Mouse (Mus musculus) adrenal gland, postnatal 14 days (tissue): ENCODE measurements around the gene Tcf25. TPM values are rescaled to one million over a fixed set of nuclear protein-coding genes. Genes with fewer than 3 reads are reported as not detected.
A peak's percentile ranks its signal among the peaks of the same experiment; 100 is the strongest.

Experiments used
- DNase-seq: peaks from one replicate; pipeline ENCODE4 v3.0.0; 2021; ENCODE audit warnings: mixed read lengths
- total RNA-seq: library from RNA; stranded (reverse); gene quantifications from 2 replicates; pipeline ENCODE4 v1.2.3, GENCODE M21; 2021

The Tcf25 gene
- total RNA-seq, 1 experiment from 2014 or later, result 189 TPM

GRCm38 (mm10) chr8:123349073-123349472 lies 24.5 kb upstream of the Tcf25 start:
- no peak for DNase-seq

GRCm38 (mm10) chr8:123352118-123352517 lies 21.4 kb upstream of the Tcf25 start:
- no peak for DNase-seq

- peak; percentile 81 for DNase-seq
Observed at GRCm38 (mm10) chr8:123352786-123353185, 20.8 kb upstream of the Tcf25 start.

GRCm38 (mm10) chr8:123353216-123353615 lies 20.3 kb upstream of the Tcf25 start:
- DNase-seq, result no peak

- peak; percentile 81 for DNase-seq
Observed at GRCm38 (mm10) chr8:123361082-123361739, 12.3 kb upstream of the Tcf25 start.

- DNase-seq, result peak; percentile 98
Observed at GRCm38 (mm10) chr8:123374239-123374578, 656 bp downstream of the Tcf25 start.

GRCm38 (mm10) chr8:123375701-123376100 lies 2.1 kb downstream of the Tcf25 start:
- DNase-seq, result no peak

GRCm38 (mm10) chr8:123376106-123376505 lies 2.6 kb downstream of the Tcf25 start:
- no peak for DNase-seq

- DNase-seq, result no peak
Observed at GRCm38 (mm10) chr8:123381711-123382110, 8.2 kb downstream of the Tcf25 start.

GRCm38 (mm10) chr8:123382516-123382915 lies 9.0 kb downstream of the Tcf25 start:
- no peak for DNase-seq

GRCm38 (mm10) chr8:123384883-123385540 lies 11.5 kb downstream of the Tcf25 start:
- peak; percentile 71 for DNase-seq

- peak; percentile 62 for DNase-seq
Observed at GRCm38 (mm10) chr8:123387041-123387440, 13.5 kb downstream of the Tcf25 start.

- DNase-seq, result no peak
Observed at GRCm38 (mm10) chr8:123387801-123388200, 14.2 kb downstream of the Tcf25 start.

GRCm38 (mm10) chr8:123389026-123389425 lies 15.5 kb downstream of the Tcf25 start:
- DNase-seq, result no peak

- no peak for DNase-seq
Observed at GRCm38 (mm10) chr8:123398308-123398707, 24.8 kb downstream of the Tcf25 start.

- DNase-seq, result no peak
Observed at GRCm38 (mm10) chr8:123401936-123402335, 28.4 kb downstream of the Tcf25 start.

- no peak for DNase-seq
Observed at GRCm38 (mm10) chr8:123402730-123403326, 29.3 kb downstream of the Tcf25 start.

- no peak for DNase-seq
Observed at GRCm38 (mm10) chr8:123404521-123404920, 31.0 kb downstream of the Tcf25 start.

GRCm38 (mm10) chr8:123406786-123407185 lies 33.2 kb downstream of the Tcf25 start, which contains the start of gene Mc1r:
TSS of gene Mc1r (plus strand) at chr8:123407107.
- peak; percentile 83 for DNase-seq

- DNase-seq, result no peak
Observed at GRCm38 (mm10) chr8:123407612-123408011, 34.1 kb downstream of the Tcf25 start.

- peak; percentile 82 for DNase-seq
Observed at GRCm38 (mm10) chr8:123408586-123409544, 35.3 kb downstream of the Tcf25 start.

- DNase-seq, result peak; percentile 78
Observed at GRCm38 (mm10) chr8:123410049-123410587, 36.6 kb downstream of the Tcf25 start.
